Mouse (Mus musculus): ENCODE results near the gene Stk40.

The Stk40 gene

GRCm38 (mm10) chr4:126097711-126098253, 6.0 kb upstream of the Stk40 start:
- no peak for DNase-seq (ENCODE audit: low spot score in 2 of 2)

GRCm38 (mm10) chr4:126099365-126099764, 4.4 kb upstream of the Stk40 start:
- no peak for DNase-seq (ENCODE audit: low spot score in 2 of 2)

GRCm38 (mm10) chr4:126100764-126101163, 3.0 kb upstream of the Stk40 start:
- no peak for DNase-seq (ENCODE audit: low spot score in 2 of 2)

- DNase-seq (ENCODE audit: low spot score in 2 of 2) = peak in 1 of 2 experiments; percentile 39
These were observed 1.5 kb upstream of the Stk40 start for GRCm38 (mm10) chr4:126102061-126102841.

- peak; percentile 88 to 93 for DNase-seq (ENCODE audit: low spot score in 2 of 2)
These were observed 638 bp upstream of the Stk40 start for GRCm38 (mm10) chr4:126103057-126103581.

GRCm38 (mm10) chr4:126104261-126105075, 711 bp downstream of the Stk40 start:
- peak in 1 of 2 experiments; percentile 44 for DNase-seq (ENCODE audit: low spot score in 2 of 2)

GRCm38 (mm10) chr4:126105131-126105783, 1.5 kb downstream of the Stk40 start:
- DNase-seq (ENCODE audit: low spot score in 2 of 2) = no peak

GRCm38 (mm10) chr4:126108061-126108740, 4.4 kb downstream of the Stk40 start:
- DNase-seq (ENCODE audit: low spot score in 2 of 2) = no peak

GRCm38 (mm10) chr4:126109613-126110373, 6.0 kb downstream of the Stk40 start:
- DNase-seq (ENCODE audit: low spot score in 2 of 2) = no peak

- DNase-seq (ENCODE audit: low spot score in 2 of 2) = peak; percentile 88 to 89
These were observed 6.8 kb downstream of the Stk40 start for GRCm38 (mm10) chr4:126110374-126111152.

GRCm38 (mm10) chr4:126111153-126111549, 7.4 kb downstream of the Stk40 start:
- no peak for DNase-seq (ENCODE audit: low spot score in 2 of 2)

GRCm38 (mm10) chr4:126113243-126113642, 9.5 kb downstream of the Stk40 start:
- DNase-seq (ENCODE audit: low spot score in 2 of 2) = no peak

- DNase-seq (ENCODE audit: low spot score in 2 of 2) = peak in 1 of 2 experiments; percentile 50
These were observed 10.2 kb downstream of the Stk40 start for GRCm38 (mm10) chr4:126113943-126114342.

GRCm38 (mm10) chr4:126115411-126115810, 11.7 kb downstream of the Stk40 start:
- no peak for DNase-seq (ENCODE audit: low spot score in 2 of 2)

GRCm38 (mm10) chr4:126115871-126116521, 12.2 kb downstream of the Stk40 start:
- DNase-seq (ENCODE audit: low spot score in 2 of 2) = no peak

- no peak for DNase-seq (ENCODE audit: low spot score in 2 of 2)
These were observed 13.4 kb downstream of the Stk40 start for GRCm38 (mm10) chr4:126117116-126117515.

GRCm38 (mm10) chr4:126118651-126119050, 14.9 kb downstream of the Stk40 start:
- DNase-seq (ENCODE audit: low spot score in 2 of 2) = no peak

- no peak for DNase-seq (ENCODE audit: low spot score in 2 of 2)
These were observed 15.3 kb downstream of the Stk40 start for GRCm38 (mm10) chr4:126119051-126119450.

- no peak for DNase-seq (ENCODE audit: low spot score in 2 of 2)
These were observed 16.3 kb downstream of the Stk40 start for GRCm38 (mm10) chr4:126120052-126120451.
